8 mouse cellular contexts compared by ENCODE assay signal in the genomic region with DNA sequence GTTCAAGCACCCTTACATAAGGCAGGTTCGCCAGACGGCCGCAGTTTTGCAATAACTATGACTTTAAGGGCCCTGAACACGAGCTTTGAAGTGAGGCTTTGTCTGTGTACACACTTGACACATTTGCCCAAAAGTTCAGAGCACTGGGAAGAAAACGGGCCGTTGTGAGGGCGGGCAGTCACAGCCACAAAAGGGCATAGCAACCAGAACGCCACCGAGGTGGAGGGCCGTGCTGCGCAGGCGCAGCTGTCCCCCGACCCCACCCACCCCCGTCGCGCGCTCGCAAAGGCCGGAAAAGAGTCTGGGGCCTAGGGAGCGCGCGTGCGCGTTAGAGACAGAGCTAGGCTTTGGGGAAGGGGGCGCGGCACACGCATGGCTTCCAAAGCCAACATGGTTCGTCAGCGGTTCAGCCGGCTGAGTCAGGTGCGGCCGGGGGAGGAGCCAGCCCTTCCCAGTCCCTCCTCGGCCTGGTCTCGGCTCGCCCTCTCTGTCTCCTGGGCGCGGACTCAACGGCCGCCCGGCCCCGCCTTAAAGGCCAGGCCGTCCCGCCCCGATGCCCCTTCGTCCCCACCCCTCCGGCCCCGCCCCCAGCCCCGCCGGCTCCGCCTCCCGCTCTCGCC. TPM values are rescaled to one million over a fixed set of nuclear protein-coding genes. Genes with fewer than 3 reads are reported as not detected.
A peak's percentile ranks its signal among the peaks of the same experiment; 100 is the strongest.
DNase-seq lines count a peak whose midpoint lies in the region; ATAC-seq and TF ChIP-seq lines count a peak whose summit lies in the region.

A gene (plus strand): TSS at position 296 of the 620 bp plus-strand sequence.

- H3K36me3 ChIP-seq in E14TG2a.4 (ENCODE audit: insufficient read depth, low read length): no peaks in the 10 kb centered on the region
- no peaks in the 10 kb centered on the region for H3K36me3 ChIP-seq in forebrain, embryonic 12.5 days (replicated peaks)
- H3K36me3 ChIP-seq in heart, postnatal 0 days (replicated peaks; ENCODE audit: control insufficient read depth, insufficient read depth, low read length): no peaks in the 10 kb centered on the region
- H3K36me3 ChIP-seq in liver, embryonic 16.5 days (ENCODE audit: control insufficient read depth, insufficient read depth): no peaks in the 10 kb centered on the region
- H3K36me3 ChIP-seq in neural tube, embryonic 13.5 days: no peaks in the 10 kb centered on the region
- H3K36me3 ChIP-seq in testis, adult 2 months (ENCODE audit: control insufficient read depth, insufficient read depth, low read length): no peaks in the 10 kb centered on the region

- TF ChIP-seq CTCF in E14TG2a.4 (conservative IDR thresholded peaks at IDR 0.05; ENCODE audit: low read length): no peak
- TF ChIP-seq CTCF in heart, postnatal 0 days (IDR thresholded peaks at IDR 0.05; ENCODE audit: low read depth): no peak
- no peak for TF ChIP-seq CTCF in testis, adult 2 months (IDR thresholded peaks at IDR 0.05; ENCODE audit: control insufficient read depth, insufficient read depth, insufficient replicate concordance, low read depth, low read length)

- H3K27me3 ChIP-seq in E14TG2a.4 (ENCODE audit: insufficient read depth, low read length): peaks cover 4% of the 10 kb centered on the region
- H3K27me3 ChIP-seq in forebrain, embryonic 12.5 days: no peaks in the 10 kb centered on the region
- H3K27me3 ChIP-seq in heart, postnatal 0 days (ENCODE audit: control insufficient read depth, insufficient read depth, low read length): no peaks in the 10 kb centered on the region
- no peaks in the 10 kb centered on the region for H3K27me3 ChIP-seq in liver, embryonic 16.5 days (ENCODE audit: control insufficient read depth, insufficient read depth, low read depth, low read length)
- no peaks in the 10 kb centered on the region for H3K27me3 ChIP-seq in neural tube, embryonic 13.5 days
- H3K27me3 ChIP-seq in testis, adult 2 months (ENCODE audit: control insufficient read depth, insufficient read depth, low read length): no peaks in the 10 kb centered on the region

- H3K4me1 ChIP-seq in E14TG2a.4 (replicated peaks; ENCODE audit: low read depth, low read length): peaks cover 14% of the 10 kb centered on the region
- peaks cover 29% of the 10 kb centered on the region for H3K4me1 ChIP-seq in forebrain, embryonic 12.5 days
- peaks cover 19% of the 10 kb centered on the region for H3K4me1 ChIP-seq in heart, postnatal 0 days (ENCODE audit: control insufficient read depth, insufficient read depth)
- peaks cover 15% of the 10 kb centered on the region for H3K4me1 ChIP-seq in liver, embryonic 16.5 days (ENCODE audit: control insufficient read depth, low read depth, low read length)
- H3K4me1 ChIP-seq in neural tube, embryonic 13.5 days (replicated peaks): peaks cover 40% of the 10 kb centered on the region
- H3K4me1 ChIP-seq in testis, adult 2 months (ENCODE audit: control insufficient read depth, insufficient read depth, low read length): no peaks in the 10 kb centered on the region; the same call in 1 of the 2 replicates

- H3K9me3 ChIP-seq in E14TG2a.4 (ENCODE audit: low read length): no peaks in the 10 kb centered on the region
- H3K9me3 ChIP-seq in forebrain, embryonic 12.5 days: no peaks in the 10 kb centered on the region
- H3K9me3 ChIP-seq in heart, postnatal 0 days (replicated peaks; ENCODE audit: control insufficient read depth, low read length): no peaks in the 10 kb centered on the region
- H3K9me3 ChIP-seq in liver, embryonic 16.5 days (replicated peaks; ENCODE audit: control insufficient read depth, low read length): no peaks in the 10 kb centered on the region
- H3K9me3 ChIP-seq in neural tube, embryonic 13.5 days: no peaks in the 10 kb centered on the region

- peak within 1 kb of the TSS; percentile 86 for H3K9ac ChIP-seq in forebrain, embryonic 12.5 days
- peak within 1 kb of the TSS; percentile 87 for H3K9ac ChIP-seq in heart, postnatal 0 days (replicated peaks; ENCODE audit: low read depth, low read length)
- H3K9ac ChIP-seq in liver, embryonic 16.5 days (ENCODE audit: low read depth, low read length): peak within 1 kb of the TSS; percentile 90
- peak within 1 kb of the TSS; percentile 87 for H3K9ac ChIP-seq in neural tube, embryonic 13.5 days

- peak; percentile 97 for TF ChIP-seq POLR2A in testis, adult 2 months (IDR thresholded peaks at IDR 0.05; ENCODE audit: control insufficient read depth, low read depth, low read length)

- peak; percentile 98 for ATAC-seq in forebrain, embryonic 12.5 days (ENCODE audit: low FRiP score)
- ATAC-seq in heart, postnatal 0 days (ENCODE audit: insufficient read depth, low read depth): peak; percentile 98
- peak; percentile 98 for ATAC-seq in liver, embryonic 16.5 days (ENCODE audit: low read depth)
- peak; percentile 98 for ATAC-seq in neural tube, embryonic 13.5 days (ENCODE audit: low read depth)

- H3K27ac ChIP-seq in forebrain, embryonic 12.5 days: peak within 1 kb of the TSS; percentile 93
- peak within 1 kb of the TSS; percentile 97 for H3K27ac ChIP-seq in heart, postnatal 0 days (ENCODE audit: low read depth)
- H3K27ac ChIP-seq in liver, embryonic 16.5 days (ENCODE audit: low read length): peak within 1 kb of the TSS; percentile 99
- H3K27ac ChIP-seq in neural tube, embryonic 13.5 days (replicated peaks): peak within 1 kb of the TSS; percentile 98
- peak within 1 kb of the TSS; percentile 98 for H3K27ac ChIP-seq in testis, adult 2 months (ENCODE audit: control insufficient read depth, insufficient read depth, low read depth, low read length)

- DNase-seq in c-Kit-positive CD71-positive TER-119-positive erythroid progenitor cells, embryonic 14.5 days (ENCODE audit: low spot score): peak; percentile 90
- peak; percentile 99 for DNase-seq in heart, postnatal 0 days (ENCODE audit: low spot score)
- peak; percentile 96 to 98 for DNase-seq in kidney, postnatal 4 days

- TF ChIP-seq EP300 in heart, postnatal 0 days (IDR thresholded peaks at IDR 0.05; ENCODE audit: low read depth): no peak

- H3K4me3 ChIP-seq in E14TG2a.4 (replicated peaks; ENCODE audit: low read length): peak within 1 kb of the TSS; percentile 92
- H3K4me3 ChIP-seq in forebrain, embryonic 12.5 days (replicated peaks): peak within 1 kb of the TSS; percentile 62
- H3K4me3 ChIP-seq in heart, postnatal 0 days (ENCODE audit: low read depth, low read length): peak within 1 kb of the TSS; percentile 81
- peak within 1 kb of the TSS; percentile 90 for H3K4me3 ChIP-seq in liver, embryonic 16.5 days (ENCODE audit: low read depth, low read length)
- H3K4me3 ChIP-seq in neural tube, embryonic 13.5 days: peak within 1 kb of the TSS; percentile 75
- peak within 1 kb of the TSS; percentile 94 for H3K4me3 ChIP-seq in testis, adult 2 months (ENCODE audit: control insufficient read depth, low read depth, low read length)

- 0% methylated on average over 31 of the region's 52 CpGs for WGBS in forebrain, embryonic 12.5 days
- WGBS in heart, postnatal 0 days: under 1% methylated on average over 45 of the region's 52 CpGs
- under 1% methylated on average over 52 of the region's 52 CpGs for WGBS in liver, embryonic 16.5 days (ENCODE audit: insufficient replicate concordance)
- WGBS in neural tube, embryonic 13.5 days: under 1% methylated on average over 49 of the region's 52 CpGs

- H3K4me2 ChIP-seq in forebrain, embryonic 12.5 days: peak within 1 kb of the TSS; percentile 81
- peak within 1 kb of the TSS; percentile 92 for H3K4me2 ChIP-seq in heart, postnatal 0 days (ENCODE audit: low read depth, low read length)
- peak within 1 kb of the TSS; percentile 93 for H3K4me2 ChIP-seq in liver, embryonic 16.5 days (ENCODE audit: low read depth, low read length)
- H3K4me2 ChIP-seq in neural tube, embryonic 13.5 days: peak within 1 kb of the TSS; percentile 86

RNA-seq across cellular contexts. Expression of the gene that starts here (rescaled TPM):
- polyA plus RNA-seq in forebrain, embryonic 12.5 days (2016; fragmentation: Nextera tagmentation; extraction: Ambion mirVana): 44.5 and 47.1 TPM in 2 replicates
- 25.2 and 45.0 TPM in 2 replicates for total RNA-seq in heart, postnatal 0 days (2014; rRNA removed; ENCODE audit: low replicate concordance)
- polyA plus RNA-seq in heart, postnatal 0 days (2015; fragmentation: Nextera tagmentation; extraction: Ambion mirVana): 91.1 and 96.3 TPM in 2 replicates
- 39.0 and 42.3 TPM in 2 replicates for polyA plus RNA-seq in liver, embryonic 16.5 days (2015; fragmentation: Nextera tagmentation; extraction: Ambion mirVana)
- 39.8 and 50.9 TPM in 2 replicates for polyA plus RNA-seq in neural tube, embryonic 13.5 days (2015; fragmentation: Nextera tagmentation; extraction: Ambion mirVana)
- 173 and 221 TPM in 2 replicates for polyA plus RNA-seq in testis, adult 2 months (2012; rRNA removed)

Comparison
In these comparisons a context has a peak if more than half of its experiments do, and no peak if none do; other contexts are left out.
1. Peak in every context shown above with its lines: DNase-seq, ATAC-seq, H3K4me3 ChIP-seq and H3K27ac ChIP-seq.